Mouse (Mus musculus) testis, postnatal 10 days (tissue): Measurements from ENCODE around the gene Igsf9.

Experiments
- DNase-seq: peaks from one replicate; pipeline ENCODE4 v3.0.0; 2021; ENCODE audit warnings: low spot score

Gene Igsf9

DNA sequence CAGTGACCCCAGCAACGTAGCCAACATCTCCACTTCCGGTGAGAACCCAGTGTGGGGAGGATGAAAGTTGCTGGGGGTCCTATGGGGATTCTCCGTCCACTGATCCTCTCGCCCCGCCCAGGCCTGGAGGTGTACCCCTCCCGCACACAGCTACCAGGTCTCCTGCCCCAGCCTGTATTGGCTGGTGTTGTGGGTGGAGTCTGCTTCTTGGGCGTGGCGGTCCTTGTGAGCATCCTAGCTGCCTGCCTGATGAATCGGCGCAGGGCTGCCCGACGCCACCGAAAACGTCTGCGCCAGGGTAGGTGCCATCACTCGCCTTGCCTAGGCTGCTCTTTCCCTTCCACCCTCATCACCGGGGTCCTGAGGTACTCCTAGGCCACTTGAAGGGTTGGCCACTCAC is 14.4 kb downstream of the Igsf9 start:
- DNase-seq: no peak

DNA sequence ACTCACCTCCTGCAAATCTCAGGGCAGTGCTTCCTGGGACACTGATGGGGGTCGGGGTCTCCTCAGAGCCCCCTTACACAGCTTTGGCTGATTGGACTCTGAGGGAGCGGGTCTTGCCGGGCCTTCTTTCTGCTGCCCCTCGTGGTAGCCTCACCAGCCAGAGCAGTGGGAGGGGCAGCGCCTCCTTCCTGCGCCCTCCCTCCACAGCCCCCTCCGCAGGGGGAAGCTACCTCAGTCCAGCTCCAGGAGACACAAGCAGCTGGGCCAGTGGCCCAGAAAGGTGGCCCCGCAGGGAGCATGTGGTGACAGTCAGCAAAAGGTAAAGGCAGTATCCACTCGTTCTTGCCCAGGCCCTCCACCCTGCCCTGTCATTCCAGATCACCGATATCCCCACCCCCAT is 15.8 kb downstream of the Igsf9 start:
- no peak for DNase-seq

DNA sequence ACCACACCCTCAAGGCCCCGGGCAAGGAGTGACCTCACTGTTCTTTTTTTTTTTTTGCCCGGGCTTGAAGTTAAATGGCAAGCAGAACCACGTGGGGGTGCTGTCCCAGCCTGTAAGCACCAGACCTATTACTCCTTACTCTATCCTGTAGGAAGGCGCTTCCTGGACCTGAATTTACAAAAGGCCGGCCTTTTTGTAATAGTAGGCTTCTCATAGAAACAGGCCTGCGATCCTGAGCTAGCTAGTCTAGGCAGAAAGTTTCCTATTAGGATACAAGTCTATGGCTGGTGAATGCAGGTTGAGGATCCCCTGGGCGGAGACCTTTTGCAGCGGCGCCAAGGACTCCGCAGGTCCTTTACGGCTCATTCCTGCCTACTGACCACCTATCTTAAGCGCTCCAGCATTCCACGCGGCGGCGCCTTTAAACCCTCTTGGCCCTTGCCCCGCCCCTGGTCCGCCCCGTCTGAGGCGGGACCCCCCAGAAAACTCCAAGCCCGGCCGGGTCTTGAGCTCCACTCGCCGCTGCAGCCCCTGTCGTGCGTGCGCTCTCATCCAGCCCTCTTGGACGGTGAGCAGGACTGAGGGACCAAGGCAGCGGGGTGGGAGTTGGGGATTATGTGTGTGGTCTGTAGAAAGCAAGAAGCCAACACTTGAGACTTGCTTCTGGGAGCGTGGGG is 18.3 kb downstream of the Igsf9 start, which contains the start of gene Tagln2:
Gene Tagln2, plus strand, starts transcription at position 283 of the 677 bp plus-strand sequence.
- peak; percentile 85 for DNase-seq

DNA sequence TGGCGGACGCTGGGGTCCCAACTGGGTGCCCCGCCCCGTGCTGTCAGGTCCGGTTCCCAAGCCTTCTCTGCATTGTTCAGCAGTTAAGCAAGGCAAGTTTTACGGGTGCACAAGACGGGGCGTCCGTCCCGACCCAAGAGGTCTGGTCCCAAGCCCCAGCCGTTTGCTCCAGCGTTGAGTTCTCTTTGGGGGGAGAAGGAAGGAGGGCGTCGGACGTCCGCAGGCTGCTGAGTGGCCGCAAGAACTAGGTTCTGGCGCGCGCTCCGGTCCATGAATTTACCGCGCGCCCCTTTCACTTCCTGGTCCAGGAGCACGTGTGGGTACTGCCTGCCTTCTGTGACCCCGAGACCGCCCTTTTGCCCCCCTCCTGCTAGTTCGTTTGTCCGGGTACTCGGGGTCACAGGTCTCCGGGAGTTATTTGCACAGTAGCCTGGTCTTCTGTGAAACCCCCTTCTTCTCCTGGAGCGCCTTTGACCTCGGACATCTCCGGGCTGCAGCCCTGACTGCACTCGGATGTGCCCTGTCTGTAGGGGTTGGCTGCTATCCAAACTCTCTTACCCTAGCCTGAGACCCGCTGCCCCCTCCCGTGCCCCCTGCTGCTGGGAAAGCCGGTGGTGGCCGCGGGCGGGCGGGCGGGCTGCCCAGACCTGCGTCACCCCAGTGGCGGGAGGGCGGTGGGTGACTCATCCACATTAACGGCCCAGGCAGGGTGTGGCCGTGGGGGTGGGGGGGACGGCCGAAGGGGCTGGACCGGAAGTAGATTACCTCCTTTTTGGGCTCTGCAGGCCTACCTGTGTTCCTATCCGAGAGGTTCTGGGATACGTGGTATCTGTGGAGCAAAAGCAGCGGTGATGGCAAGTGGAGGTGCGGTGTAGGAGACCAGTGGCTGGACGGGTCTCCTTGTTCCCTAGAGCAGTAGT is 19.1 kb downstream of the Igsf9 start:
- peak; percentile 63 for DNase-seq

DNA sequence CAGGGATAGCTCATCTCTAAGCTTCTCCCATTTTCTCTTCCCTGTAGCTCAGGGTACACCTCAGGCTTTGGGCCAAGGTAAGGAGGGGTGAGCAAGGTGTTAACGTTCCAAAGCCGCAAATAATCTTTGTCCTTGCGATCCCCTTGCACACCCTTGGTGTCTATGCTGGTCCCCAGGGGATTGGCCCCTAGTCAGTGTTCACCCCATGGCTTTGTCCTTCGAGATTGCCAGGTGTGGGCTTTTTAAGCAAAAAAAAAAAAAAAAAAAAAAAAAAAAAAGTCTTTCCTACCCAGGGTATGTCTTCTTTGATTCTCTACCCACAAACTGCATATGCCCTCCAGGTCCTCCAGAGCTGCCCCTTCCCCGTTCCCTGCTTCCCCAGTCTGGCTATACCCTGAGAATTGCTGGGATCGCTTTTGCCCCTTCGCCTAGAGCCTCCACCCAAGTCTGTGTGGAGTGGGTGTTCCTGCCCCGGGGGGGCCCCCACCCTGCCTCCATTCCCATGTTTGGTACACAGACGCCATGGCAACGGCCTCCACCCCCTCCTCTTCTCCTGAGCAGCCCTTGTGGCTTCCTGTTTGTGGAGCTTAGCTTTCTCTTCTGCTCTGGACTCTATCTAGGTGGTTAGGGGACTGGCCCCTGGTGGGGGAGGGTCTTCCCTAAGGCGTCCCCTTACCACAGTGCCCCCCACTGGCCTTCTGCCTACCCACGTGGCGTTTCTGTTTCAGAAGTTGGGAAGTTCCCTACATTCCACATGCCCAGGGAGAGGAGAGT is 20.0 kb downstream of the Igsf9 start:
- DNase-seq: peak; percentile 62

DNA sequence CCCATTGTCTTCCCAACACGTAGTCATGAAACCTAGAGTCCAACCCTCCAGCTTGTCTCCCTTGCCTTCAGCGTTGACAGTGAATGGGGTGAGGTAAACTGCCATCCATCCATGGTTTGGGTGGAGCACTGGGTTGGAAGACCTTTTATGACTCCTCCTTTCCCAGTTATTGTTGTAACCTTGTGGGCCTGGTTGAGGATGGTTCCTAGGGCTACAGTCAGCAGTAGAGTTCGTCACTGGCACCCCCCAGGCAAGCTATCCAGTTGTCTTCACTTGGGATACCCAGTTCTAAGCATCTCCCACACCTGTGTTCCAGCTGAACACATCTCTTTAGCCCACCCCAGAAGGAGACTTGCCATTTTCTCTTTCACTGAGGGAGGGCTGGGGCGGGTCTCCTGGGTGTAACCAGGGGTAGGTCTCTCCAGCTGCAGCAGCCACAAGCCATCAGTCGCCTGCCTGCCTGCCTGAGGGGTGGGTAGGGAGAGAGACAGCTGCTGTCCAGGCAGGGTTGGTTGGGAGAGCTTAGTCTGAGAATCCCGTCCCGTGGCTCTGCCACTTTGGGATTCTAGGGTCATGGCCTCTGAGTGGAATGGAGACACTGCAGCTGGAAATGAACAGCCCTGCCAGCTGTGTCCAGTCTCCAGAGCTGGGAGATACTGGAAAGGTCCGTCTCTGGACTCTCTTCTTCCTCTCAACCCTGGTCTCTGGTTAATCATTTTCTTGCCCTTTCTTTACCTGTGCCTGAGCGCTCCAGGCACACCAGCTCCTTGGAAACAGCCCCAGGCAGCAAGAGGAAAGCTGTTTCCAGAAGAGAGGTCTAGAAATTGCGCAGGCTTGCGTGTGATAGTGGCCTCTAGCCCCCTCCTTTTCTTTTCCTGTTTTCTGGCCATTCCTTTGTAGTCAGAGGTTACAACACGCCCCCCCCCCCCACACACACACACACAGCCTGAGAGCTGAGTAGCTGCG is 20.8 kb downstream of the Igsf9 start:
- DNase-seq: no peak

DNA sequence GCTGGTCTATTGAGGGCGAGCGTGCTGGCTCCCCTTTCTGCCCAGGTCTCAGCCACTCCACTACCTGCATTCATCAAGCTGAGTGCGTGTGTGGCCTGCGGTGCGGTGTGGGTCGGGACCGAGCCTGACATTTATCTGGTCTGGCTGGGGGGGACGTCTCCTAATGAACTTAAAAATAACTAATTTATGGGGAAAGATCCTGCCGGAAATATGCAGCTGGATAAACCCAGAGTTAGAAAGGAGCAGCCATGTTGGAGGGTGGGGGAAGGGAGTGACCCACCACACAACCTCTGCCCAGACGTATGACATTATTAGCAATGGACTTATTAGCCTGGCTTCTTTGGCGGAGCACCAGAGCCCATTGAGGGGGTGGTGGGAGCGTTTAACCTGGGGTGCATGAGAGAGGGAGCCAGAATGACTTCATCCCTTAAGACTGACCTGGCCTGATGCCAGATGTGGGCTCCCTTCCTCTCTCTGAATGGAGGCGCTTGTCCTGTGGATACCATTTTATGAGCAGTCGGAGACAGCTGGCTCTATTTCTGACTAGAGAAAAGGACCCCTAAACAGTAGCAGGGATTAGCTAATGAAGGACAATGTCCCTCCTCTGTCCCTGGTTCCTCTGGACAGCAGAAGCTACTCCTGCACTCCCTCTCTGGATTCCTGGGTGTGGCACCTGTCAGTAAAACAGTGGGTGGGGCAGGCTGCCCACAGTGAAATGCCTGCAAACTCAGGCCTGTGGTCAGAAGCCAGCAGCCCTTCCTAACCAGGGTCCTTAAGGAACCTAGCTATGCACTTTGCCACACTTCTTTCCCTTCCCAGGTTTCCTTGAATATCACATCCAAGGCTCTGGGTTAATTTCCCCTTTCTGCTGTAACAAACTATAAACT is 21.8 kb downstream of the Igsf9 start:
- peak; percentile 67 for DNase-seq

DNA sequence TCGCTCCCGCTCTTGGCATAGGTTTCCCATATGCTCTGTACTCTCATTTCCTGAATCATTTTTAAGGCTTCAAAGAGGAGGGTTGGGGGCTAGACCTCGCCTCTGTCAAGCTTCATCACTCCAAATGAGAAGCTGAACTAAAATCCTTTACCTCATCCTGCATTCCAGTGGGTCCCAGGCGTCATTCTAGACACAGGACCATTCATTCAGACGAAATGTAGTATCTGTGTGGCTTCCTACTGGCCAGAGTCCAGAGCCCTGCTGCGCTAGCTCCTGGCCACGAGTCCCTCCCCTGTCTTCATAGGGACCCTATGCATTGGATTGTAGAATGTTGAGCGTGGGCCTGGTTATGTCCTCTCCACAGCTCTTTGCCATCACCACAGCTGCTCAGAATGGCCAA is 23.2 kb downstream of the Igsf9 start:
- no peak for DNase-seq

DNA sequence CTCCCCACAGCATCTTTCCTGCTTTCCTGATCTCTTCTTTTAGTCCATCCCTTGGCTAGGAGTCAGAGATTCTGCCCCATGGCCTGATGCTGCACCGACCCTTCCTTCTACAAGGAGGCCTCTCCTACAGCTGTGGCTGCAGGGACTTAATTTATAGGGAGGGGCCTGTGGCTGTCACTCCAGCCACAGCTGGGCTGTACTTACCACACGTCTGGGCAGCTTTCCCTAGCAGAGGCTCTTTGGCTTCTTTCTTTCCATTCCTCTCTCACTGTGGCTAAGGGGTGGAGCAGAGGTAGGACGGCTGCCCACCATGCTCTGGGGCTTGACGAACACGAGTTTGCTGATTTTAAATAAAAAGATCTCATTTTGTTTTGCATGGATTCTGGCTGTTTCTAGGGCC is 25.4 kb downstream of the Igsf9 start:
- DNase-seq: no peak

DNA sequence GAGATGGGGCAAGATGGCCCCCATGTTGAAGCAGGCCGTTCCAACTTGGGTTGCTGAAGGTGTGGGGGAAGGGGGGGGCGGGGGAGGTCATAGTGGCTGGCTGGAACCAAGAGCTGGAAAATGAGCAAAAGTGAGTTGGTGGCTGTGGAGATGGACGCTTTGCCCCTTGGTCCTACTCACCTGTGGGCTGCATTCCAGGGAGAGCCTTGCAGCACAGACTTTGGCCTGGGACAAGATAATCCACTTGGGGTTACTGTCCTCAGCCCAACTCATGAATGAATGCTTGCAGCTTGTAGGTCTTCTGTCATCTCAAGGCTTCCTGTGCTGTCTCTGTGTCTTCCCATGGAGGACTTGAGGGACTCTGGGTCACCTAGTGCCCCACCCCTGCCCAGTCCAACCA is 26.1 kb downstream of the Igsf9 start:
- no peak for DNase-seq

DNA sequence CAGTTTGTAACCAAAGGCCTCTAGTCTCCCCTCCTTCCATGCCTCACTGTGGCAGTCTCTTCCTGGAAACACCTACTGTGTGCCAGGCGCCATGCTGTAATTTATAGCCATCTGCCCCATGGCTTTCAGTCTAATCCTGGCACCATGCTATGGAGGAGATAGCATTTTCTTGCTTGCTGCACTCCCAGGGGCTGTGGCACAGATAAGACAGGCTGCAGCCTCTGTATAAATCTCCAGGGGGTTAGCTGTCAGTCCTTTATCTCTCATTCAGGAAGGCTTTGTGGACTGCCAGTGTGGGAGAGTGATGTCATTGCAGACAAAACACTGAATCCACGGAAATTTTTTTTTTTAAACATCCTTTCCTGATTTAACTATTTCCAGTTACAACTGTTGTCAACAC is 26.6 kb downstream of the Igsf9 start:
- DNase-seq: no peak

DNA sequence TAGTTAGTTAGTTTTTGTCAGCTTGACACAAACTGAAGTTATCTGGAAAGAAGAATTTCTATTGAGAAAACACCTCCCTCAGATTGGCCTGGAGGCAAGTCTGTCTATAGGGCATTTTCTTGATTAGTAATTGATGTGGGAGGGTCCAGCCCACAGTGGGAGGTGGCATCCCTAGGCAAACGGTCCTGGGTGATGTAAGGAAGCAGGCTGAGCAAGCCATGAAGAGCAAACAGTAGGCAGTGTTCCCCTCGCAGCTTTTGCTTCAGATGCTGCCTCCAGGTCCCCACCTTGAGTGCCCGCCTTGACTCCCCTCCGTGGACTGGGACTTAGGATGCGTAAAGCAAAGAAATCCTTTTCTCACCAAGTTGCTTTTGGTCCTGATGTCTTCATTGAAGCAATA is 27.6 kb downstream of the Igsf9 start:
- DNase-seq: no peak

DNA sequence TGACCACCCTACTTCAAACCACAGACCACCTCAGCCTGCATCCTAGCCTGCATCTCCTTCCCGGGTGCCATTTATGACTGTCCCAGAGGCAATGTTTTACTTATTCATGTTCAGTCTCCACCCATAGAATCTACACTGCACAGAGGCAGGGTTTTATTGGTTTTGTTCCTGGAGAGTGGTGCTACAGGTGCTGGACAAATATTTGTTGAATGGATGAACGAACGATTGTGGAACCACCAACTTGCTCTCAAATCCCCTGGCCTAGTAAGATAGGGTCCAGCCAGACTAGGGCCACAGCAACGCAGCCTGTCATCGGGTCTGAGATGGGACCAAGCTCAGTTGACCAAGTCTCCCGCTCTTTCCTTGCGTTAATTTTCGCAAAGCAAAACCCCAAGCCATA is 28.4 kb downstream of the Igsf9 start:
- no peak for DNase-seq

DNA sequence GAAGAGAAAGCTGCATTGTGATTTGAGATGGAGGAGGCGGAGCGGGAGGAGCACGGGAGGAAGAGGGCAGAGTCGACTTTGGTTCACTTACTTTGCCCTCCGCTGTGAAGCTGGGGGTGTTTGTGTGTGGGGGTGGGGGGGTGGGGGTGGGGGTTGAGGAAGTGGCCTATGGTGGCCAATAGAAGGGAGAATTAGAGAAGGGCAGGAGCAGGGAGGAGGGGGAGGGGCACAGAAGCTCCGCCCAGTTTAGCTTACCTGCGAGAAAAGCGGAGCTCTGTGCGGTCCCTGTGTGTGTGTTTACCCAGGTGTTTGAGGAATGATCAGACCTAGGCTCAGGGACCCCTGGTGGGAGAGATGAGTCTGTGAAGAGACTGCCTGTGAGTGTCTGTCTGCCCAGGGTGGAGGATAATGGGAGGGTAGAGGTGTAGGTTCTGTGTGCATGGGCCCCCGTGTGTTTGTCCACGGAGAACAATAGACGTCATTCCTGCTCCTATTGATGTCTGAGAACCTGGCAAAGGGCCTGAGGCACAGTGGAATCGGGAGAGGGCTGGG is 28.9 kb downstream of the Igsf9 start:
- DNase-seq: no peak

DNA sequence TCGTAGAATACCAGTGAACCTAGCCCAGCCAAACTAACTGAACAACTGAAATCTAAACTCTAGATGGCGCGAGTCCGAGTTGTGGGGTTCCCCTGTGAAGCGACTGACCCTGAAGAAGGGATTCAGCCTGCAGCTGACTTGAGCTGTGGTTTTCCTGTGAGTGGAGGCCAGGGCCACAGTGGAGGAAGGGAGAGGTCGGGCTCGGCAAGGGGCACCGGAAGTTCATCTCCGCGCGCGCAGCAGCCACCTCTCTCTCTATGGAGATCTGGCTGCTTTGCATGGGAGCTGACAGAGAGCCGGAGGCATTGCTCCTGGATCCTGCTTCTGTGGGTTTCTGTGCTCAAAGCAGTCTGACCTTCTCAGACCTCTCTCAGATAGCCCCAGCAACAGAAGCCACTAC is 31.4 kb downstream of the Igsf9 start:
- DNase-seq: peak; percentile 58

DNA sequence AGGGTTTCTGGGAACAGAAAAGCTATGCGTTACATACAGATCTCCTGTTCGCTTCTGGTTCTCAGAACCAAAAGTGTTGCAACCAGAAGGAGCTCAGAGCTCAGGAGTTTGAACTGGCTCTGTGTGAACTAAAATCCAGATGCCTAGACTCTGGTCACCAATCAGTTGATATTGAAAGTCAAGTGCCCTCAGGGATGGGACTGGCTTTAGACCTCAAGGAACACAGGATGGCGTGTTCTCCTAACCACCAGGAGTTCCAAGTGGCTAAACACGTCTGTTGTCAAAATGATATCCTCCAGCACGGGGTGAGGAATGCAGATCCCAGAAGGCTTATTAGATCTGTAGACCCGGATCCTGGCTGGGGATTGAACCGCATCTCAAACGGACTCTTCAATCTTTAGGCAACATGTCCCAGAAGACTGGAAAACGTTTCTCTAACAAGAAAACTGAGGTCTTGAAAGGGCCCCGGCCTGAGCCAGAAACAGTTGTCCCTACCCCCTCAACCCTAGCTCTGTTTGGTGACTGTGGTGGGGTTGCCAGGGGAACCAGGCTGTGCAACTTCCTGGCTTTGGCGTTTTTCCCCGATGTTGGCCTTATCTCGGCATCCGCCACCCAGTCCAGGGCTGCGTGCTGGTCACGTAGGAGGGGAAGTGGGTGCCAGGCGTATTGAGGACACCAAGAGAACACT is 32.1 kb downstream of the Igsf9 start:
- no peak for DNase-seq

DNA sequence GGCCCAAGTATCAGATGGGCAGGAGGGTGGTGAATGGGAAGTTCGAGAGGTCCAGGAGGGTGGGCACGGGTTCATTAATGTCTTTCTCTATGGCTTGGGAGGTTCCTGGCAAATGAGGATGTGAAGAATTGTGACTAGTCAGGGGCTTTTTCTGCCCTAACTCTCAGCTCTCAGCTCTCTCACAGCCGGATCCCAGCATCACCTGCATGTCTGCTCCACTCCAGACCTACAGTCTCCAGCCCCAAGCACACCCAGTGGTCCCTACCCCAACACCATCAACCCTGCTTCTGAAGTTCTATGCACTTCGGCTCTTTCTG is 32.6 kb downstream of the Igsf9 start:
- no peak for DNase-seq

DNA sequence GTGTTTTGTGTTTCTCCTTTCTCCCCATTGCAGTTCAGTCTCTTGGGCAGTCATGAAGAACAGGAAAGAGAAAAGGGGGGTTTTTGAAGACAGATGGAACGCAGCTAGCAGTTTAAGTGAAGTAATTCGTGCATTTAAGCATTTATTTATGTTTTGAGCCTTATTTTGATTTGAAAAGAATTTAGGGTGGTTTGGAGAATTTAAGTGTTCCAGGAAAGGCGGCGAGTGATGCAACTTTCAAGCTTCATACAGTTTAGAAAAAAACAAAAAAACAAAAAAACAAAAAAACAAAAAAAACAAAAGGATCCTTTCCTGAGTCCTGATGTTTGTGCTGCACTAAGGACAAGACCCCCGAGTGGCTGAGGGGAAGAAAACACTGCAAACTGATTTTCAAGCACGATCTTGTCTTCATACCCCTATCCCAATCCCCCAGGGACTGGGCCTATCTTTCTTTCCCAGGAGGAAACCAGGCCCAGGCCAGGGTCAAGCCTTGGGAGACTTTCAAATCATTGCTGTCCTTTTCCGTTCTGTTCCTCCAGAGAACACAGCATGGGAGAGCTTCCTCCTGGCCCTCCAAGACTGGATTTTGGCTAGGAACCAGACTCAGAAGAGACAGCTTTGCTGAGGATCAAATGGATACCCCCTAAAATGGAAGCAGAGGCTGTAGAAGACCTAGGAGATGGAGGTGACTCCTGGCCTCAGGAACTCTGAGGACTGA is 33.1 kb downstream of the Igsf9 start:
- no peak for DNase-seq

DNA sequence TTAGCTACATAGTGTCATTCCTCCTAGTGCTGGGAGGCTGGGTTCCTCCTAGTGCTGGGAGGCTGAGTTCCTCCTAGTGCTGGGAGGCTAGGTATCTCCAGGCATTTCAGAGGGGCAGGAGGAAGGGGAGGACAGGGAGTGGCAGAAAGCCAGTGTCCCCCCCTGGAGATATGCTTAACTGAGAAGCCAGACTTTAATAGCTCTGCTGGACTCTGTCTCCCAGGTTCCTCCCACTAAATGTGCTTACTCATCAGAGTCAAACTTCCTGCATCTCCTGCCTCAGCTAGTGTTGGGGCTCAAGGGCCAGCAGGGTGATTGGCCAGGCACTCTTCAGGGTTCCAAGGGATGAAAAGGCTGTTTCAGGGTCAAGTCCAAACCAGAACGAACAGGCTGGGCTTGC is 33.8 kb downstream of the Igsf9 start:
- DNase-seq: no peak
